Mouse (Mus musculus): Measurements from ENCODE around the gene Jun.

Jun gene

DNA sequence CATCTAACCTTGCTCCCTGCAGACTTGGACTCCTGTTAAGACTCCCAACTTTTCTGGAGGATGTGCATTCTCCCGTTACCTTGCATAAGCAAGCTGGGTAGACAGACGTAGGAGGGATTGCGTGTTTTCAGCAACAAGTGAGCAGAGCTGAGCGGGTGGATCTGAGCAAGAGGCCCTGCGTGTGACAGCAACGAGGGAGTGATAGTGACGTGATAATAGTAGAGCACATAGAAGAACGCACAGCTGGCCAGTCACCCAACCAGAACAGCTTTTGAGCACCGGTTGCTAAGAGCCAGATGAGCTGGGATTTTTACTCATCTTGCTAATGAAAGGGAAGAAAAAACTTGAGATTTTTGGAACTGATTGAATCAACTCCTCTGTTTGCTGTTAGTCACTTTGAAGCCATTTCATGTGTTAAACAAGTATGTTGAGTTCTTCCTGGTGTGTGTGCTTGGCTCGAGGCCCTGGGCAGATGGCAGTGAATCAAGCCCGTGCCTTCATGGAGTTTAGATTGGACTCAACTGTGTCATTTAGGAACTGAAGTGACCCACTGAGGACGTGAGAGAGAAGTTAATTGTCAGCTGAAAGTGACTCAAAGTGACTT is 28.6 kb downstream of the Jun start:
- DNase-seq: peak; percentile 30

DNA sequence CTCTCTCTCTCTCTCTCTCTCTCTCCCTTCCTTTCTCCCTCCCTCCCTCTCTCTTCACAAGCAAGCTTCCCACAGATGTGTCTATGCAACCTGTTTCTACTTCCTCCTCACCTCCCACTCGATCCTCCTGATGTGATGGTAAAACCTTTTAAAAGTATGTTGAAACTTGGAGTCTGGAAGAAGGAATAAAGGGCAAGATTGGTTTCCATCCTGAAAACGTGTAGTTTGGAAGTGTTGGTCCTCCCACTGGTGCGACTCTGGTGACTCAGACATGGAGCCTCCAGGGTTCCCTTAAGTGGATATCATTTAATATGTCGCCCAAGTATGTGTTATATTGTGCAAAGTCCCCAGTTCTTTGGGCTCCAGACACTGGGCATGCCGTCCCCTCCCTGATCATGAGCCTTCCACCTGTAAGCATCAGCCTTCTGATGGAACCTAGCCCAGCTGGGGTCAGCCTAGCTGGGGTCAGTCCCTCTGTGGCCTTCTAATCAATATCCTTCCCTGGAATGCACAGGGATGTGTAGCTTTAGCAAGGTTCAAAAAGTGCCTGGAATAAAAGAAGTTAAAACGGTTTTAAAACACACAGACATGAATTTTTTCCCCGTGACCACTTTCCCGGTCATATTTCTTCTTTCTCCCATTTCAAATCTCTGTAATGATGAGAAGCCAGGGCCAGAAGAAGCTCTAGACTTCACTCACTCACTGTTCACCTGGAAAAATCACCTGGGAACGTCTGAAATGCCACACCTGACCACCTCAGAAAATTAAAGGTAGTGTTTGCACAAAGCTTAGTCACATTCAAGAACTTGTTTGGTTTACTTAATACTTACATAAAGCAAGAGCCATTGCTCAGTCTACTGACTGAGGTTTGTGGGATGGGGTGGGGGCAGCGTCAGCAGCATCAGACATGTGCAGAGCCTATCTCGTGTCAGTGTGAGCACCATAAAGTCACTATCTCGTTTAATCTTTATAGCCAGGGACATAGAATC is 30.1 kb downstream of the Jun start:
- DNase-seq: no peak

DNA sequence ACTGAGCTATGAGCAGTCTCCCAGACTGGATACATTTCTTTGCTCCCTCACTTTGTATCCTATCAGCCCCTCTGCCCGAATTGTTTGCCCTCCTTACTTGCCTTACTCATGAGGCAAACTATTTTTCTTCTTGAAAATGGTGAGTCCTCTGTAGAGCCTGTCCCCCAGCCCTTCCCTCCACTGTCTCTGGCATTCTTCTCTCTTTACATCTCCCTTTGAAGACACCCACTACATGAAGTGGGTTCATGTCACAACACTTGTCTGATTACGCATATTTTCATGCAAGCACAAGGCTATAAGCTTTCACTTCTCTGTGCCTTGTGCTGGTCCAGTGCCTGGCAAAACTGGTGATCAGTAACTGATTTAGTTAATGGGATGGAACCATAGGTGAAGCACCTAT is 31.8 kb downstream of the Jun start:
- no peak for DNase-seq

DNA sequence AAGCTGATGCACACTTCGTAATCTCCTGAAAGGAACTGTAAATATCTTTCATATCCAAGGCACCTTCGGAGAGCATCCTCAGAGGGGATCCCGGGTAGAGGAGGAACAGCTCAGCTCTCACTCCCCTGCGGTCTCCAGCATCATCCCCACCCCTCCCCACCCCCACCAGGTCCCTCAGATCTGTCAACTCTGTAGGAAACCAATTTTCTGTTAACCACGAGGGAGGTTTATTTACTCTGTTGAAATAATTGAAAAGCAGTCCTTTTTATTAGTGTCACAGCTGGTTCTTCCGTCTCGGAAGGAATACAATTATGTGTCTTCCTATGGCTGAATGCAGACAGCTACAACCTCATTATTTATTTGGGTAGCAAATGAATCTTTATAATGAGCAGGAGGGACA is 33.8 kb downstream of the Jun start:
- no peak for DNase-seq

DNA sequence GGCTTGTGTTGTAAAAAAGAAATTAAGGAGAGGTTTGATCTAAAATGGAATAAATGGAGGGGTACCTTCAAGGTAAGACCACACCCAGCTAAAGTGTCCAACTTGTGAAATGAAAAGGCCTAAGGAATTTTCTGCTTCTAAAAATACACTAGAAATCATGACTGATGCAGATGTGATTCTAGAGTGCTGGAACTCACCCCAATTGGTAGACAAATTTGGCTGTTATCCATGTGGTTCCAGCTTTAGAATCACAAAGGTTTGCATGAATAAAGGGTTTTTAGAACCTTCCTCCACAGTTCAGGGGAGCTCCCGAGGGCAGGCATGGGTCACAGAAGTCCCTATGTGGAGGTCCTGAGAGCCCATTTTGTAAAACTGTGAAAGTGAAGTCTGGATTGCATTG is 39.3 kb downstream of the Jun start:
- no peak for DNase-seq

DNA sequence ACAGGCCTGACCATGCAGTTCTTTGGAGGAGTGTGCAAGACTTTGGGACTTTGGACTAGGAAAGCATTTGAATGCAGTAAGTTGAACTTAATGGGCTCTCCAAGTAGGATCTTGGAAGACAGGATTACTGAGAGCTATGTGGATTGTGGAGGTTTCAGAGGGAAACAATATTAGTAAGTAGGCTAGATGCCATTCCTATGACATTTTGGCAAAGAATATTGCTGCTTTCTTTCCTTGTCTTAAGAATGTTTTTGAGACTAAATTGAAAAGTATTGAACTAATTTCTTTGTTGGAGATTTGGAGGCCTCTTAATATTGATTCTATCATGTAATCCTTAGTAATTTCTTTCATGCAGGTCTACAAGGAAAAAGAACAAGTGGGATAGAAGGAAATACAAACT is 39.8 kb downstream of the Jun start:
- no peak for DNase-seq

DNA sequence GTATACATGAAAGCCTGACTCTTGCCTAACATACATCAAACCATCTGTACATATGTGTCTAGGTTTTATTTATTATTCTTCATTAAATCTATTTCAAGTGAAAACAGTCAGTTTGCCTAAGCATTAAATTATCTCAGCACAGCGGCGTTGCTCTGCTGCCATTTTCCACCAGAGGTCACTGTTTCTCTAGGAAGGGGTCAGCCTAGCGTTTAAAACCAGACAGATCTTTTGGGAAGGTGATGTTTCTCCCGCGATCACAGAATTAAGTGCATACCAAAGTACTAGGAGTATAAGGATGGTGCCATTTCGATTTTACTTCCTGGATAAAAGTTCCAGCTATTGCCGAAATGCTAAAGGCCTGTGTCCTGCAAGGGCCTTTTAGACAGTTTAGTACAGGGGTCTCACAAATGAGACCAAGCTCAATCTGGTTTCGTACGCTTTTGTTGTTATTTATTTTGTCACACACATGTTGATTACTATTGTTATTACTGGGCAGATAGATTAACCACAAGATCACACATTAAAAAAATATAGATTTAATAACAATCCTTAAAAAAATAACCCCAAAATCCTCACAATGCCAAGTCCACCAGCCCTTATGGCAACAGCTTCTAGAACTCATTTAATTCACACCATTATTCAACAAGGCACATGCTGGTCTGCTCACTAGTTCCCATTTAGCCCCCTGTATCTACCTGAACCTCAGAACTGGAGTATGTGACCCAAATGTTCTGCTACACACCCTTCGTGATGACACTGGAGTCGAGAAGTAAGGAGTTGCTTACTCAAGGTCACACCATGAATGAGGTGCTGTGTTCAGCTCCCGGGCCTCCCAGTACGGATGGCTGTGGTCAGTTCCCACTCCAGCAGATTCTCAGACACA is 43.6 kb downstream of the Jun start:
- peak; percentile 63 for DNase-seq

DNA sequence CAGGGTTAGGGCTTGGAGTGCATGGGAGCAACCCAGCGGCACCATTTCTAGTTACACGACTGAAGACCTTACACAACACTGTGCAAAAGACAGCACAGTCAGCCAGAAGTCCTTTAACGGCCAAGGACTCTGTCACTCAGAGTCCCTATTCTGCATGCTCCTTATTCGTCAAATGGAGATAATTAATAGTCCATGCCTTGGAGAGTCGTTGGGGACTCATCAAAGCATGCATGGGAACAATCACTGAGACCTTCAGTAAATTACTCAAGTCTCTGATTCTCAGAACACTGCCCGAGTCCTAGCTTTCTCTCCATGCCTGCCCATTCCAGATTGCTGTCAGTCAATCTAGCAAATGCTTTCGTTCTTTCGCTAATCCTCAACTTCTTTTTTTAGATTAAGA is 44.3 kb downstream of the Jun start:
- no peak for DNase-seq

DNA sequence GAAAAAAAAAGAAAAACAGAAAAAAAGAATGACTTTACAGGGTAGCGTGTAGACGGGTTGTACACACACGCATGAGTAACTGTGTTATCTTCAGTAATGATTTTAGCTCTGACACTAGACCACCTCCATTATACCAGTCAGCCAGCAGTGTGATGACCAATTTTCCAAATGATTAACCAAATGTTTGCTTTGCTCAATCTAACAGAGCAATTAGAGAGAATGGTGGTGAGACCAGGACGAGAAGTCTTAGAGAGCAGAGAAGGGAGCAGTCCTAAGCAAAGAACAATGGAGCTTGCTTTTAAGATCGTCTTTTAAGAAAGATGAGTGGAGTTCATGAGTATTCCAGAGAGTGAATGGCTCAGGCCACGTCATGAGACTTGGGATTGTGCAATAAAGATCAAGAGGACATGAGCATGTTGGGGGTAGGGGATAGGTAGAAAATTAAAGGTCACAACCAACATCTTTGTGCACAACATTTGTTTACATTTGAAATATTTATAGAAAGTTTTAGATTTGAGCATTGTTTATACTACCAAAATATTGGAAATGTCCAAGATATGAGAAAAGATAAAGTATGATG is 46.7 kb downstream of the Jun start:
- DNase-seq: no peak

DNA sequence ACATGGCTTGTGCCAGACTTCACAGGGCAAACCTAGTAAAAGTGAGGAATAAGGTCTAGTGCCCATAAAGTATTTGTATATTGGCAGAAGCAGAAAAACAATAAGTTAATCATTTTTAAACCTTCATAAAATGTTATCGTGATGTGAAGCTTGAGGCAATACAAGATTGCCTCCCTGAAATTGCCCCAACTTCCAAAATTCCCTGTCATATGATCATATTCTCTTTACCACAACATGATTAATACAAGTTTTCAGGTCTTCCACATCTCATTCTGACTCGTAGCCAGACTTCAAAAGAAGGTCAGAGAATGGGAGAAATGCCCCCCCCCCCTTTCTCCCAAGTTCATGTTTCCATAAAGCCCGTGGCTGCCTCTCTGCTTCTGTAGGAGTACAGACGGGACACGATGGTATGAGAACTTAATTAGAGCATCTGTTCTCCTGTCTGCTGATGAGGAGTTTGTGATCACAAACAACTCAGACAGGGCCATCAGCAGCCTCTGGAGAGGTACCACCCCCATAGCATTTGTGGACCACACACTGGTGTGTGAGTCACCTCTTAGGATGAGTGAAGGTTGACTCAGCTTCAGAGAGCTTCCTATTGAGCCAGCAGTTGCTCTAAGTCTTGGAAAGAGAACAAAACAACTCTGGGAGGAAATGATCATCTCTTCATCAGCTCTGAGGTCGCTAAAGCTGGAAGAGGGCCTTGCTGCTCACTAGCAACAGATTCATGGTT is 50.8 kb downstream of the Jun start:
- DNase-seq: peak; percentile 64

DNA sequence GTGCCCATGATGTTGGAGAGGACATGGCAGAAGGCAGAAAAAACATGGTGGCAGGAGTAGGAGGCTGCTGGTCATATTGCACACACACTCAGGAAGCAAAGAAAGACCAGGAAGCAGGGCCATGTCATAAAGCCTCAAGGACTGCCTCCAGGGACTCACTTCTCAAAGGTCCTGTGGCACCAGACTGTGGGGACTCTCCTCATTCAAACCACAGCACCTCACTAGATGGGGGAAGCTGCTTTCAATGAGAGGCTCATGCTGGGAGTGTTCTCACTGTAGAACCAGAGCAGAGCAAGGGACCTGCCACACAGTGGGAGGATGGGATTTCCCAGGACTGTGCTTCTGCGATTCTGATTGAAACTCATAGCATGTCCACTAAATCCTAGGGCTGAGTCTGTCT is 51.9 kb downstream of the Jun start:
- no peak for DNase-seq

DNA sequence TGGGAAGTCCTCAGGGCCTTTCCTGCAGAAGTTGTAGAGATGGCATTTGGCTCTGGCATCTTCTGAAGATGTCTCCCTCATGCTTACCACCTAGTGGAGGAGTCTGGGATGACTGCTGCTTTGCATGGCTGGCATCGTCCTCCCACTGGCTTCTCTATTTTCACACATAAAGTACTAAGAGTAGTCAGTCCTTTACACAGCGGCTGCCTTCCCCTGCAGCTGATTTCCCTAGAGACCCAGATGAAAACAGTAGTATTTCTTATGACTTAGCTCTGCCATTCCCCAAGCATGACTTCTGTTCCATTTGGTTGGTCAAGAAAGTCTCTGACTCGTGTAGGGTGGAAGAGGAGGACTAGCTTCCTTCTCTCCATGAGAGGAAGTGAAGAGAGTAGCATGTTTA is 52.8 kb downstream of the Jun start:
- no peak for DNase-seq
